Mouse (Mus musculus) urinary bladder, adult 18-20 months (tissue): ENCODE data around the gene Wap.
"Not testable (repeated sequence)": the region's sequence is repeated elsewhere in the genome, so short reads cannot be mapped to it uniquely, and the experiment has no call there.

Source experiments
- DNase-seq, 2 experiments: peaks; one replicate each; pipeline ENCODE4 v3.0.0; 2022; ENCODE audit warnings: low spot score in 2 of 2, mixed read lengths in 2 of 2

Gene Wap

GRCm38 (mm10) chr11:6638537-6638936, at the start of gene Wap:
Gene Wap, minus strand, starts transcription at chr11:6638637.
- no peak for DNase-seq

- DNase-seq = no peak
Measured at GRCm38 (mm10) chr11:6684741-6685140, 46.3 kb upstream of the Wap start.

- peak; percentile 12 to 20 for DNase-seq
Measured at GRCm38 (mm10) chr11:6680397-6680818, 42.0 kb upstream of the Wap start.

GRCm38 (mm10) chr11:6679694-6680396, 41.4 kb upstream of the Wap start:
- DNase-seq = no peak

- no peak for DNase-seq
Measured at GRCm38 (mm10) chr11:6677530-6677929, 39.1 kb upstream of the Wap start.

- DNase-seq = no peak
Measured at GRCm38 (mm10) chr11:6676641-6677040, 38.2 kb upstream of the Wap start.

- no peak for DNase-seq
Measured at GRCm38 (mm10) chr11:6675402-6675801, 37.0 kb upstream of the Wap start.

- DNase-seq = no peak
Measured at GRCm38 (mm10) chr11:6674701-6675100, 36.3 kb upstream of the Wap start.

GRCm38 (mm10) chr11:6670826-6671225, 32.4 kb upstream of the Wap start:
- DNase-seq = no peak

GRCm38 (mm10) chr11:6670044-6670443, 31.6 kb upstream of the Wap start:
- DNase-seq = no peak

- DNase-seq = no peak
Measured at GRCm38 (mm10) chr11:6669041-6669440, 30.6 kb upstream of the Wap start.

GRCm38 (mm10) chr11:6666634-6667033, 28.2 kb upstream of the Wap start:
- no peak for DNase-seq

- no peak for DNase-seq
Measured at GRCm38 (mm10) chr11:6661206-6661605, 22.8 kb upstream of the Wap start.

- no peak for DNase-seq
Measured at GRCm38 (mm10) chr11:6658271-6658670, 19.8 kb upstream of the Wap start, which contains the start of gene Ramp3. Gene Ramp3, plus strand, starts transcription at chr11:6658521.

GRCm38 (mm10) chr11:6654903-6655302, 16.5 kb upstream of the Wap start:
- peak; percentile 25 to 57 for DNase-seq

- DNase-seq = not testable (repeated sequence)
Measured at GRCm38 (mm10) chr11:6652978-6653377, 14.5 kb upstream of the Wap start.

- DNase-seq = no peak
Measured at GRCm38 (mm10) chr11:6650519-6650918, 12.1 kb upstream of the Wap start.

- DNase-seq = no peak
Measured at GRCm38 (mm10) chr11:6647831-6648724, 9.6 kb upstream of the Wap start.

GRCm38 (mm10) chr11:6644566-6644965, 6.1 kb upstream of the Wap start:
- DNase-seq = no peak

- DNase-seq = no peak
Measured at GRCm38 (mm10) chr11:6639072-6639471, 635 bp upstream of the Wap start.

GRCm38 (mm10) chr11:6636150-6636549, 2.3 kb downstream of the Wap start:
- DNase-seq = no peak

GRCm38 (mm10) chr11:6629655-6630054, 8.8 kb downstream of the Wap start:
- DNase-seq = no peak

GRCm38 (mm10) chr11:6628568-6628967, 9.9 kb downstream of the Wap start:
- no peak for DNase-seq
